Mouse (Mus musculus): ENCODE measurements around the gene Fbxw4. TPM values are rescaled to one million over a fixed set of nuclear protein-coding genes. Genes with fewer than 3 reads are reported as not detected.
"Not testable (repeated sequence)": the region's sequence is repeated elsewhere in the genome, so short reads cannot be mapped to it uniquely, and the experiment has no call there.

The Fbxw4 gene
- polyA plus RNA-seq, 2 experiments, result 6.6 to 52.2 TPM

DNA sequence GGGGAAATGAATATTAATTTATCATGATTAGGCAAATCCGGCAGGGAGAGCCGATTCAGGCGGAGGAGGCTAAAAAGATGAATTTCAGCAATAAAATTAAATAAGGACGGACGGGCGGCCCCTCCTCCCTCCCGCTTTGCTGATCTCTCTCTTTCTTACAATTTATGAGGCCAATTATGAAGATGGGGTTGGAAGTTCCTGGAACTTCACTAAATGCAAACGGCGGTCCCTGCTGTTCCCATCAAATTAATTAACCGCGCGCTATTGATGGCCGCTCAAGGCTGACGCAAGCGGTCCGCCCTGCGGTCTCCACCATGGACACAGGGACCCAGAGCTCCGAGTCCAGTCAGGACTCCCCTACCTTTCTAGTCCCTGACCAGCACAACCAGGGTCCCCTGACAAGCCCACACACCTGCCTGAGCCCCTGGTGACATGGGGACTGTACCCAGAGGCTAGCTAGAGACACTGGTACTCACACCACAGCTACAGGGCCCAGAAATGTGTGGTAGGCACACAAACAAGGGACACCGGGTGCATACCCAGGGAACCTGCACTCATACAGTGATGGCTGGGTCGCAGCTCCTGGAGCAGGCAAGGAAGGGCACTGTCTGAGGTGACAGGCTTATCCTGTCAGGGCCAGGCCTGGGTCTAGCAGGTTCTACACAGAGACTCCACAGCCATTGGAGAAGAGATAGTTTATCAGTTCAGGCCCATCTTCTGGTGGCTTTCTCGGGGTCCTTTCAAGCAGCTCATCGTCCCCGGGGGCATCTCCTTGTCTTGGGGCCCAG lies 110.8 kb downstream of the Fbxw4 start:
- no peak overlapping the region for H3K4me2 ChIP-seq (replicated peaks; ENCODE audit: low read depth, low read length, severe bottlenecking)
- TF ChIP-seq POLR2A (IDR thresholded peaks at IDR 0.05; ENCODE audit: borderline replicate concordance, extremely low read depth, insufficient read depth, insufficient read length), result no peak
- no peaks in the 10 kb centered on the region for H3K9me3 ChIP-seq (ENCODE audit: control insufficient read depth, low read length)
- ATAC-seq (ENCODE audit: low FRiP score, low read depth) (no peak), DNase-seq (ENCODE audit: low spot score) (no peak)
- no peak overlapping the region for H3K4me3 ChIP-seq (replicated peaks; ENCODE audit: low read length)
- H3K4me1 ChIP-seq (ENCODE audit: control insufficient read depth, insufficient read depth, low read length), result peaks cover 5% of the 10 kb centered on the region; the same call in 1 of the 2 replicates
- 48% methylated on average over 23 of the region's 23 CpGs for WGBS
- peaks cover 6% of the 10 kb centered on the region; the same call in 1 of the 2 replicates for H3K27me3 ChIP-seq (ENCODE audit: control insufficient read depth, insufficient read depth, low read length)
- peaks cover 7% of the 10 kb centered on the region for H3K36me3 ChIP-seq (ENCODE audit: control insufficient read depth, insufficient read depth, low read length)
- H3K27ac ChIP-seq (replicated peaks; ENCODE audit: low read depth, low read length), result no peak overlapping the region
- no peak overlapping the region for H3K9ac ChIP-seq (ENCODE audit: low read depth, low read length, severe bottlenecking)

DNA sequence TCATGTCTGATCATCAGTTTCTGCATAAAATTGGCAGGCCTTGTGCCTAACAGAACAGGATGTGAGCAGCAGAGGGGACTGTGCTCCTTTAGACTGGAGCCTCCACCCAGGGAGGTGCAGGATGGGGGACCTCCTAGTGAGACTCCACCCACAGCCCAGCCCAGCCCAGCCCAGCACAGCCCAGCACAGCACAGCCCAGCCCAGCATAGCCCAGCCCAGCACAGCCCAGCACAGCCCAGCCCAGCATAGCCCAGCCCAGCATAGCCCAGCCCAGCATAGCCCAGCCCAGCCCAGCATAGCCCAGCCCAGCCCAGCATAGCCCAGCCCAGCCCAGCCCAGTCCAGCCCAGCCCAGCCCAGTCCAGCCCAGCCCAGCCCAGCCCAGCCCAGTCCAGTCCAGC lies 111.9 kb downstream of the Fbxw4 start:
- not testable (repeated sequence) for H3K27ac ChIP-seq (replicated peaks; ENCODE audit: low read depth, low read length); H3K4me2 ChIP-seq (replicated peaks; ENCODE audit: low read depth, low read length, severe bottlenecking); H3K9me3 ChIP-seq (ENCODE audit: control insufficient read depth, low read length); H3K9ac ChIP-seq (ENCODE audit: low read depth, low read length, severe bottlenecking); ATAC-seq (ENCODE audit: low FRiP score, low read depth); H3K27me3 ChIP-seq (ENCODE audit: control insufficient read depth, insufficient read depth, low read length); H3K4me1 ChIP-seq (ENCODE audit: control insufficient read depth, insufficient read depth, low read length); DNase-seq (ENCODE audit: low spot score); H3K4me3 ChIP-seq (replicated peaks; ENCODE audit: low read length); H3K36me3 ChIP-seq (ENCODE audit: control insufficient read depth, insufficient read depth, low read length)

DNA sequence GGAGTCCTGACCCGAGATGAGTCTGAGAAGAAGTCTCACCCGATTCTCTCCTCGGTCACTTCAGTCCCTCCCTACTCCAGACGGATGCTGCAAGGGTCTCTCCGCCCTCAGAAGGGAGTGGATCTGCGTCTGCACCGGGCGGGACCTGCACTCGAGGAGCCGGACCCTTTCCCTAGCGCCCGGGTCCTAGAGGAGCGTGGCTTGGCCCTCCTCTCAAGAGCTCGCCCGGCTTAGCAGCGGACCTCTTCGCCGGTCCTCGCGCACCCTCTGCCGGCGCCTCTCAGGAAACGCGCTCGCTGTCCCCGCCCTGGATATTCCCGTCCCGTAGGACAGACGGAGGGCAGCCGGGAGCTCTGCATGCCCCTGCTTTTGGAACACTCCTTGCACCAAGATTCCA lies 115.2 kb downstream of the Fbxw4 start:
- H3K4me2 ChIP-seq (replicated peaks; ENCODE audit: low read depth, low read length, severe bottlenecking), result peak overlapping the region; percentile 62
- H3K9me3 ChIP-seq (ENCODE audit: control insufficient read depth, low read length), result no peaks in the 10 kb centered on the region
- H3K27me3 ChIP-seq (ENCODE audit: control insufficient read depth, insufficient read depth, low read length), result peaks cover 24% of the 10 kb centered on the region
- DNase-seq (ENCODE audit: low spot score), result peak; percentile 81
- ATAC-seq (ENCODE audit: low FRiP score, low read depth), result peak; percentile 76
- TF ChIP-seq POLR2A (IDR thresholded peaks at IDR 0.05; ENCODE audit: borderline replicate concordance, extremely low read depth, insufficient read depth, insufficient read length), result no peak
- H3K4me1 ChIP-seq (ENCODE audit: control insufficient read depth, insufficient read depth, low read length), result peaks cover 5% of the 10 kb centered on the region; the same call in 1 of the 2 replicates
- no peaks in the 10 kb centered on the region for H3K36me3 ChIP-seq (ENCODE audit: control insufficient read depth, insufficient read depth, low read length)
- peak overlapping the region; percentile 29 for H3K4me3 ChIP-seq (replicated peaks; ENCODE audit: low read length)
- no peak overlapping the region for H3K27ac ChIP-seq (replicated peaks; ENCODE audit: low read depth, low read length)
- WGBS, result 0% methylated on average over 29 of the region's 30 CpGs
- peak overlapping the region; percentile 40 for H3K9ac ChIP-seq (ENCODE audit: low read depth, low read length, severe bottlenecking)

DNA sequence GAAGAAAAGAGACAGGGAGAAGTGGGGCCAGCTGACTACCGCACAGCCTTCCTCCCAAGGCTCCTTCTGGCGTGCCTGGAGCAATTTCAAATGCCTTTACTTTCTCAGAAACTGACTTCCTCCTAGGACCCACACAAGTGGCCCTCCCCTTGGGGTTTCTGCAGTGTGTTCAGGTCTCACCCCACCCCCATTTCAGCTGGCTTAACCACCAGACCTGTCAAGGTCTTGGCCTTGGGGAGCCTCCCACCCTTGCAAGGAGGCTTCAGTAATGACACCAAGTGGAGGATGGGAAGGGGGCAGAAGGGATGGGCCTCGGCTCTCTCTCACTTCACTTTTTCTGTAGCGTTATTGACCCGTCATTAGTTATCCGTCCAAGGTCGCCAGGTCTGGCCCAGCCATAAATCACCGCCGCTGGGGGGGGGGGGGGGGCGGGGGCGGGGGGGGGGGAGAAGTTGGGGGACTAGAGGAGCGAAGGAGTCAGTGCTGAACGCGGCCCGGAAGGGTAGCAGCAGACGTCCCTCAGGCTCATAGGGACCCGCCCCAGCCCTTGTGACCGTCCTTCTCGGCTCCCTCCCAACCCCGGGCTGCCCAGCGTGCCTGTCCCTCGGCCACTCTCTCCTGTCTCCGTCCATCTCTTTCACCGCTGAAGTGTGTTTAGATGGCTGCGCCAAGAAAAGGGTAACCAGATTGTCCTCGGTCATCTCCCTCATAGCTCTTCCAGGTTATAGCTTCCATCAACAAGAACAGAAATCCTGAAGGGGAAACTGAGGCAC lies 115.8 kb downstream of the Fbxw4 start:
- TF ChIP-seq POLR2A (IDR thresholded peaks at IDR 0.05; ENCODE audit: borderline replicate concordance, extremely low read depth, insufficient read depth, insufficient read length), result no peak
- under 1% methylated on average over 13 of the region's 26 CpGs for WGBS
- DNase-seq (ENCODE audit: low spot score) (no peak), ATAC-seq (ENCODE audit: low FRiP score, low read depth) (no peak)
- H3K4me2 ChIP-seq (replicated peaks; ENCODE audit: low read depth, low read length, severe bottlenecking), result peak overlapping the region; percentile 62
- no peak overlapping the region for H3K27ac ChIP-seq (replicated peaks; ENCODE audit: low read depth, low read length)
- peaks cover 24% of the 10 kb centered on the region for H3K27me3 ChIP-seq (ENCODE audit: control insufficient read depth, insufficient read depth, low read length)
- no peaks in the 10 kb centered on the region for H3K9me3 ChIP-seq (ENCODE audit: control insufficient read depth, low read length)
- no peaks in the 10 kb centered on the region for H3K36me3 ChIP-seq (ENCODE audit: control insufficient read depth, insufficient read depth, low read length)
- H3K4me3 ChIP-seq (replicated peaks; ENCODE audit: low read length), result peak overlapping the region; percentile 29
- H3K9ac ChIP-seq (ENCODE audit: low read depth, low read length, severe bottlenecking), result peak overlapping the region; percentile 40
- H3K4me1 ChIP-seq (ENCODE audit: control insufficient read depth, insufficient read depth, low read length), result peaks cover 5% of the 10 kb centered on the region; the same call in 1 of the 2 replicates

DNA sequence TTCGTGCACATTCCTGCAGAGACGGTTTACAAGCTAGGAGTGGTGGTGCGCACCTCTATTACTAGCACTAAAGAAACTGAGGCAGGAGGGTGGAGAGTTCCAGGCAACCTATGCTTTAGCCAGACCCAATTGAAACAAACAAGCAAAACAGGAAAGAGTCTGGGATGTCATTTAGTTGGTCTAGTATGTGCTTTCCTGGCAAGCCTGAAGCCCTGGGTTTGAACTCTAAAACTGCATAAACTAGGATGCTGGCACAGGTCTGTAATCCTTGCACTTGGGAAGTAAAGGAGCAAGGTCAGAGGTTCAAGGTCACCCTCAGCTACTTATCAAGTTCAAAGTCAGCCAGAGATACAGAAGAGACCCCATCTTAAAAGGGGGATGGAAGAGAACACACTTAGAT lies 118.1 kb downstream of the Fbxw4 start:
- peak overlapping the region; percentile 76 for H3K4me2 ChIP-seq (replicated peaks; ENCODE audit: low read depth, low read length, severe bottlenecking)
- H3K4me3 ChIP-seq (replicated peaks; ENCODE audit: low read length), result peak overlapping the region; percentile 39
- DNase-seq (ENCODE audit: low spot score) (no peak), ATAC-seq (ENCODE audit: low FRiP score, low read depth) (no peak)
- WGBS, result 18% methylated on average over 3 of the region's 3 CpGs
- no peak overlapping the region for H3K9ac ChIP-seq (ENCODE audit: low read depth, low read length, severe bottlenecking)
- TF ChIP-seq POLR2A (IDR thresholded peaks at IDR 0.05; ENCODE audit: borderline replicate concordance, extremely low read depth, insufficient read depth, insufficient read length), result no peak
- peaks cover 5% of the 10 kb centered on the region; the same call in 1 of the 2 replicates for H3K4me1 ChIP-seq (ENCODE audit: control insufficient read depth, insufficient read depth, low read length)
- no peaks in the 10 kb centered on the region for H3K9me3 ChIP-seq (ENCODE audit: control insufficient read depth, low read length)
- H3K27ac ChIP-seq (replicated peaks; ENCODE audit: low read depth, low read length), result no peak overlapping the region
- no peaks in the 10 kb centered on the region for H3K36me3 ChIP-seq (ENCODE audit: control insufficient read depth, insufficient read depth, low read length)
- H3K27me3 ChIP-seq (ENCODE audit: control insufficient read depth, insufficient read depth, low read length), result peaks cover 24% of the 10 kb centered on the region

Measured in limb, embryonic 14.5 days (tissue).